Mouse (Mus musculus): ENCODE data around the gene Mgat1. TPM values are rescaled to one million over a fixed set of nuclear protein-coding genes. Genes with fewer than 3 reads are reported as not detected.

The Mgat1 gene
- polyA plus RNA-seq, 1 experiment from 2014 or later: 41.7 TPM

GRCm38 (mm10) chr11:49207495-49207894 lies 36.5 kb upstream of the Mgat1 start:
- Histone ChIP-seq H3K27me3 (no peaks in the 10 kb centered on the region), H3K4me2 (no peak overlapping the region), H3K9ac (no peak overlapping the region), H3K27ac (no peak overlapping the region), H3K36me3 (no peaks in the 10 kb centered on the region), H3K4me1 (replicated peaks) (peaks cover 12% of the 10 kb centered on the region), H3K9me3 (replicated peaks) (no peaks in the 10 kb centered on the region), H3K4me3 (no peak overlapping the region)
- 95% methylated on average over 1 of the region's 1 CpGs for WGBS
- no peak for ATAC-seq (replicated peaks; ENCODE audit: insufficient number of reproducible peaks, insufficient read depth, low FRiP score, low read depth)

- Histone ChIP-seq H3K36me3 (peaks cover 45% of the 10 kb centered on the region), H3K9me3 (replicated peaks) (no peaks in the 10 kb centered on the region)
- no peak for ATAC-seq (replicated peaks; ENCODE audit: insufficient number of reproducible peaks, insufficient read depth, low FRiP score, low read depth)
Measured at GRCm38 (mm10) chr11:49212577-49212976, 31.4 kb upstream of the Mgat1 start.

GRCm38 (mm10) chr11:49213505-49213904 lies 30.5 kb upstream of the Mgat1 start:
- H3K36me3 ChIP-seq: peaks cover 45% of the 10 kb centered on the region
- H3K4me1 ChIP-seq (replicated peaks): no peaks in the 10 kb centered on the region
- H3K4me2 ChIP-seq: no peak overlapping the region
- ATAC-seq (replicated peaks; ENCODE audit: insufficient number of reproducible peaks, insufficient read depth, low FRiP score, low read depth): no peak
- no peaks in the 10 kb centered on the region for H3K9me3 ChIP-seq (replicated peaks)
- H3K27me3 ChIP-seq: no peaks in the 10 kb centered on the region
- WGBS: 90% methylated on average over 1 of the region's 1 CpGs
- no peak overlapping the region for H3K27ac ChIP-seq
- H3K9ac ChIP-seq: no peak overlapping the region
- H3K4me3 ChIP-seq: no peak overlapping the region

More at GRCm38 (mm10) chr11:49212577-49212976, 31.4 kb upstream of the Mgat1 start:
- H3K4me1 ChIP-seq (replicated peaks): 0 out of 2 replicates have a peak, but pooled peaks cover under 1% of the 10 kb centered on the region
- H3K9ac ChIP-seq: no peak overlapping the region
- no peak overlapping the region for H3K4me3 ChIP-seq
- no peak overlapping the region for H3K4me2 ChIP-seq
- no peaks in the 10 kb centered on the region for H3K27me3 ChIP-seq
- no peak overlapping the region for H3K27ac ChIP-seq

GRCm38 (mm10) chr11:49219271-49219670 lies 24.7 kb upstream of the Mgat1 start:
- ATAC-seq (replicated peaks; ENCODE audit: insufficient number of reproducible peaks, insufficient read depth, low FRiP score, low read depth): no peak
- no peak overlapping the region for H3K9ac ChIP-seq
- H3K9me3 ChIP-seq (replicated peaks): no peaks in the 10 kb centered on the region
- no peak overlapping the region for H3K4me3 ChIP-seq
- WGBS: 90% methylated on average over 2 of the region's 2 CpGs
- H3K4me1 ChIP-seq (replicated peaks): no peaks in the 10 kb centered on the region
- no peak overlapping the region for H3K4me2 ChIP-seq
- H3K27ac ChIP-seq: no peak overlapping the region
- peaks cover 33% of the 10 kb centered on the region for H3K36me3 ChIP-seq
- no peaks in the 10 kb centered on the region for H3K27me3 ChIP-seq

GRCm38 (mm10) chr11:49224455-49224854 lies 19.5 kb upstream of the Mgat1 start:
- Histone ChIP-seq H3K4me2 (no peak overlapping the region), H3K9ac (no peak overlapping the region), H3K27me3 (no peaks in the 10 kb centered on the region), H3K4me1 (replicated peaks) (no peaks in the 10 kb centered on the region), H3K9me3 (replicated peaks) (no peaks in the 10 kb centered on the region), H3K36me3 (no peaks in the 10 kb centered on the region), H3K4me3 (no peak overlapping the region), H3K27ac (no peak overlapping the region)
- 71% methylated on average over 1 of the region's 1 CpGs for WGBS
- ATAC-seq (replicated peaks; ENCODE audit: insufficient number of reproducible peaks, insufficient read depth, low FRiP score, low read depth): no peak

GRCm38 (mm10) chr11:49232781-49233180 lies 11.2 kb upstream of the Mgat1 start:
- ATAC-seq (replicated peaks; ENCODE audit: insufficient number of reproducible peaks, insufficient read depth, low FRiP score, low read depth): no peak
- Histone ChIP-seq H3K27me3 (no peaks in the 10 kb centered on the region), H3K4me3 (no peak overlapping the region), H3K9ac (no peak overlapping the region), H3K4me2 (no peak overlapping the region), H3K36me3 (no peaks in the 10 kb centered on the region), H3K27ac (no peak overlapping the region), H3K9me3 (replicated peaks) (no peaks in the 10 kb centered on the region), H3K4me1 (replicated peaks) (no peaks in the 10 kb centered on the region)
- 74% methylated on average over 3 of the region's 3 CpGs for WGBS

- Histone ChIP-seq H3K4me3 (no peak overlapping the region), H3K36me3 (no peaks in the 10 kb centered on the region), H3K9ac (no peak overlapping the region), H3K4me1 (replicated peaks) (no peaks in the 10 kb centered on the region), H3K27me3 (no peaks in the 10 kb centered on the region), H3K27ac (no peak overlapping the region), H3K4me2 (no peak overlapping the region), H3K9me3 (replicated peaks) (no peaks in the 10 kb centered on the region)
- no peak for ATAC-seq (replicated peaks; ENCODE audit: insufficient number of reproducible peaks, insufficient read depth, low FRiP score, low read depth)
- WGBS: 62% methylated on average over 3 of the region's 3 CpGs
Measured at GRCm38 (mm10) chr11:49235459-49236207, 8.4 kb upstream of the Mgat1 start.

- Histone ChIP-seq H3K4me3 (no peak overlapping the region), H3K4me2 (no peak overlapping the region), H3K36me3 (no peaks in the 10 kb centered on the region), H3K27me3 (no peaks in the 10 kb centered on the region), H3K9me3 (replicated peaks) (no peaks in the 10 kb centered on the region), H3K9ac (no peak overlapping the region), H3K27ac (no peak overlapping the region), H3K4me1 (replicated peaks) (no peaks in the 10 kb centered on the region)
- no peak for ATAC-seq (replicated peaks; ENCODE audit: insufficient number of reproducible peaks, insufficient read depth, low FRiP score, low read depth)
- 44% methylated on average over 1 of the region's 1 CpGs for WGBS
Measured at GRCm38 (mm10) chr11:49236891-49237290, 7.1 kb upstream of the Mgat1 start.

GRCm38 (mm10) chr11:49237532-49237931 lies 6.5 kb upstream of the Mgat1 start:
- Histone ChIP-seq H3K9me3 (replicated peaks) (no peaks in the 10 kb centered on the region), H3K4me3 (no peak overlapping the region), H3K4me2 (no peak overlapping the region), H3K27me3 (no peaks in the 10 kb centered on the region), H3K9ac (no peak overlapping the region), H3K4me1 (replicated peaks) (no peaks in the 10 kb centered on the region), H3K36me3 (no peaks in the 10 kb centered on the region), H3K27ac (no peak overlapping the region)
- no peak for ATAC-seq (replicated peaks; ENCODE audit: insufficient number of reproducible peaks, insufficient read depth, low FRiP score, low read depth)
- WGBS: 50% methylated on average over 2 of the region's 2 CpGs

- H3K4me3 ChIP-seq: no peak overlapping the region
- no peaks in the 10 kb centered on the region for H3K9me3 ChIP-seq (replicated peaks)
- peaks cover 12% of the 10 kb centered on the region for H3K4me1 ChIP-seq (replicated peaks)
- no peaks in the 10 kb centered on the region for H3K27me3 ChIP-seq
- 82% methylated on average over 1 of the region's 1 CpGs for WGBS
- H3K9ac ChIP-seq: no peak overlapping the region
- no peak overlapping the region for H3K27ac ChIP-seq
- ATAC-seq (replicated peaks; ENCODE audit: insufficient number of reproducible peaks, insufficient read depth, low FRiP score, low read depth): no peak
- no peak overlapping the region for H3K4me2 ChIP-seq
- no peaks in the 10 kb centered on the region for H3K36me3 ChIP-seq
Measured at GRCm38 (mm10) chr11:49240310-49240709, 3.7 kb upstream of the Mgat1 start.

- H3K4me2 ChIP-seq: no peak overlapping the region
- H3K36me3 ChIP-seq: no peaks in the 10 kb centered on the region
- no peaks in the 10 kb centered on the region for H3K27me3 ChIP-seq
- peaks cover 18% of the 10 kb centered on the region for H3K4me1 ChIP-seq (replicated peaks)
- no peak overlapping the region for H3K9ac ChIP-seq
- 74% methylated on average over 4 of the region's 4 CpGs for WGBS
- no peak overlapping the region for H3K27ac ChIP-seq
- H3K4me3 ChIP-seq: no peak overlapping the region
- ATAC-seq (replicated peaks; ENCODE audit: insufficient number of reproducible peaks, insufficient read depth, low FRiP score, low read depth): no peak
- H3K9me3 ChIP-seq (replicated peaks): no peaks in the 10 kb centered on the region
Measured at GRCm38 (mm10) chr11:49240874-49241273, 3.1 kb upstream of the Mgat1 start.

- H3K36me3 ChIP-seq: no peaks in the 10 kb centered on the region
- no peak overlapping the region for H3K27ac ChIP-seq
- ATAC-seq (replicated peaks; ENCODE audit: insufficient number of reproducible peaks, insufficient read depth, low FRiP score, low read depth): no peak
- H3K4me1 ChIP-seq (replicated peaks): peaks cover 22% of the 10 kb centered on the region
- no peak overlapping the region for H3K4me3 ChIP-seq
- H3K4me2 ChIP-seq: no peak overlapping the region
- no peaks in the 10 kb centered on the region for H3K9me3 ChIP-seq (replicated peaks)
- no peak overlapping the region for H3K9ac ChIP-seq
- WGBS: 8% methylated on average over 1 of the region's 1 CpGs
- no peaks in the 10 kb centered on the region for H3K27me3 ChIP-seq
Measured at GRCm38 (mm10) chr11:49241471-49241870, 2.5 kb upstream of the Mgat1 start.

Data from heart, embryonic 15.5 days (tissue).